Mouse (Mus musculus) forebrain, embryonic 16.5 days (tissue): ENCODE measurements at regions not wholly inside any gene's neighbourhood (a gene's known extent, or its start where the extent isn't known, plus 50 kb on each side); places are given as distances from the start of the nearest gene placed in this dataset.
"Not testable (repeated sequence)": the region's sequence is repeated elsewhere in the genome, so short reads cannot be mapped to it uniquely, and the experiment has no call there.

Experiments
- ATAC-seq: fragments of 200-750 bp; cut with Nextera tagmentation; 2 replicates; pipeline ENCODE4 v1.8.0; 2017; ENCODE audit warnings: mild to moderate bottlenecking, moderate library complexity
- H3K27ac ChIP-seq: fragments of 300-500 bp; sonication (generic); 2 replicates; pipeline ENCODE4 v1.5.1; 2014; ENCODE audit warnings: low read length, control low read depth
- H3K27me3 ChIP-seq: fragments of 300-500 bp; sonication (generic); replicated peaks from 2 replicates; pipeline ENCODE4 v1.6.1; 2014; ENCODE audit warnings: low read length; ENCODE audit not compliant: control insufficient read depth, insufficient read depth
- H3K36me3 ChIP-seq: fragments of 300-500 bp; sonication (generic); 2 replicates; pipeline ENCODE4 v1.6.1; 2014; ENCODE audit not compliant: control insufficient read depth, insufficient read depth
- H3K4me1 ChIP-seq: fragments of 300-500 bp; sonication (generic); replicated peaks from 2 replicates; pipeline ENCODE4 v1.6.1; 2014; ENCODE audit warnings: low read length; ENCODE audit not compliant: control insufficient read depth, insufficient read depth
- H3K4me2 ChIP-seq: fragments of 300-500 bp; sonication (generic); 2 replicates; pipeline ENCODE4 v1.6.1; 2014; ENCODE audit warnings: mild to moderate bottlenecking, low read length, control low read depth
- H3K4me3 ChIP-seq: fragments of 300-500 bp; sonication (generic); replicated peaks from 2 replicates; pipeline ENCODE4 v1.5.1; 2014; ENCODE audit warnings: mild to moderate bottlenecking, low read length, control low read depth
- H3K9ac ChIP-seq: fragments of 300-500 bp; sonication (generic); replicated peaks from 2 replicates; pipeline ENCODE4 v1.6.1; 2014; ENCODE audit warnings: low read depth, low read length, control low read depth
- H3K9me3 ChIP-seq: fragments of 300-500 bp; sonication (generic); 2 replicates; pipeline ENCODE4 v1.6.1; 2016; ENCODE audit warnings: low read length; ENCODE audit not compliant: control insufficient read depth
- WGBS: fragments of 180-500 bp; shearing (Covaris S2); extraction: QIAGEN DNeasy Blood & Tissue Kit; methylation state at CpG from one replicate; pipeline ENCODE4 v1.1.7; 2014; 5-methylcytosine and 5-hydroxymethylcytosine counted together

DNA sequence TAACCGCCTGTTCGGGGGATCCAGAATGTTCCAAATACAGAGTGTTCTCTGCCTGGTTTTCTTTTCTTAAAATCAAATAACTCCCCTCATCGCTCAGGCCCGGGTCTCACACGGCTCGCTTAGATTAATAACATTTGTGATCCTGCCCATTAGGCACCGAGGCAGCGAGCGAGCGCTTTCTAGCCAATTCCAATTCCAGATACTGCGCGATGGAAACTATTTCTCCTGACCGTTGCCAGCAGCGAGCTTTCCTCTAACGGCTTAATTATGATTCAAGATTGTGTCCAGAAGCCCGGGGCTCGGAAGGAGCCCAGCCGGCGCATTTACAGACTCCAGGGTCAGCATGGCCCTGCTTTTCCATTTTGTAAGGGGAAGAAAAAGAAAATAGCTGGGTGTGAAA lies 136.6 kb upstream of the Gsc start:
- WGBS, result 45% methylated on average over 19 of the region's 19 CpGs
- Histone ChIP-seq H3K4me1 (no peaks in the 10 kb centered on the region), H3K27me3 (no peaks in the 10 kb centered on the region), H3K4me2 (no peak overlapping the region), H3K36me3 (no peaks in the 10 kb centered on the region), H3K9me3 (no peaks in the 10 kb centered on the region), H3K27ac (no peak overlapping the region), H3K9ac (no peak overlapping the region), H3K4me3 (no peak overlapping the region)
- ATAC-seq, result no peak

DNA sequence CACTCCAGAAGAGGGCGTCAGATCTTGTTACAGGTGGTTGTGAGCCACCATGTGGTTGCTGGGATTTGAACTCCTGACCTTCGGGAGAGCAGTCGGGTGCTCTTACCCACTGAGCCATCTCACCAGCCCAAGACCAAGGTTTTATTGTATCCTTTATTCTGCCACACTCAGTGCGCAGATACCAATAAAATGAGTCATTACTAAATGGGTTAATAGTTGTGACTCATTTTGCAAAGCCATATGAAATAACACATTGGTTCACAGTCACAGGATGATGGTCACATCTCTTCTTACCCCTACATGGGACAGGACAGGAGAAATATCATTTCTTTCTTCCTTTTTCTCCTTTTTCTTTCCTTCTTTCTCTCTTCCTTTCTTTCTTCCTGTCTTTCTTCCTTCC lies 135.8 kb upstream of the Gsc start:
- H3K9ac ChIP-seq, H3K4me1 ChIP-seq, H3K4me3 ChIP-seq, H3K36me3 ChIP-seq, H3K27ac ChIP-seq, ATAC-seq, H3K9me3 ChIP-seq, H3K27me3 ChIP-seq, H3K4me2 ChIP-seq: not testable (repeated sequence)
- WGBS, result 90% methylated on average over 4 of the region's 4 CpGs

GRCm38 (mm10) chr12:104607410-104607809 lies 134.3 kb upstream of the Gsc start:
- WGBS, result 61% methylated on average over 5 of the region's 5 CpGs
- no peaks in the 10 kb centered on the region for H3K36me3 ChIP-seq

GRCm38 (mm10) chr12:104605535-104606399 lies 132.6 kb upstream of the Gsc start:
- H3K27ac ChIP-seq, result no peak overlapping the region
- H3K9me3 ChIP-seq, result no peaks in the 10 kb centered on the region
- no peak overlapping the region for H3K9ac ChIP-seq
- H3K4me1 ChIP-seq, result no peaks in the 10 kb centered on the region
- H3K36me3 ChIP-seq, result no peaks in the 10 kb centered on the region
- H3K4me2 ChIP-seq, result no peak overlapping the region
- no peaks in the 10 kb centered on the region for H3K27me3 ChIP-seq
- H3K4me3 ChIP-seq, result no peak overlapping the region
- no peak for ATAC-seq
- WGBS, result 83% methylated on average over 24 of the region's 24 CpGs

More at GRCm38 (mm10) chr12:104607410-104607809, 134.3 kb upstream of the Gsc start:
- no peaks in the 10 kb centered on the region for H3K4me1 ChIP-seq
- no peak overlapping the region for H3K9ac ChIP-seq
- H3K27ac ChIP-seq, result no peak overlapping the region
- no peak for ATAC-seq
- H3K4me3 ChIP-seq, result no peak overlapping the region
- no peak overlapping the region for H3K4me2 ChIP-seq
- no peaks in the 10 kb centered on the region for H3K27me3 ChIP-seq
- no peaks in the 10 kb centered on the region for H3K9me3 ChIP-seq

DNA sequence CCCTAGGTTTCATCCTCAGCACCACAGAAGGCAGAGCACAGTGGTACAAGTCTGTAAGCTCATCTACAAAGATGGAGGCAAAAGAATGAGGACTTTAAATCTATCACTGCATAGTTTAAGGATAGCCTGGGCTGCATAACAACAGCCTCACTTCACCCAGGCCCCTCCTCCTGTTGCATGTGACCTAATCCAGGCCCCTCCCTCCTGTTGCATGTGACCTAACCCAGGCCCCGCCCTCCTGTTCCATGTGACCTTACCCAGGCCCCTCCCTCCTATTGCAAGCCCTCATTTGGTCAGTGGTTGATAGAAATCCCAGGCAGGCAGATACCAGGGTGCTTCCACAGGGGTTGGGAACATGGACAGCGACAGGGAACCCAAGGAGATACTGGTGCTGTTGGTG lies 124.9 kb upstream of the Gsc start:
- Histone ChIP-seq H3K4me1 (peaks cover 9% of the 10 kb centered on the region), H3K4me3 (no peak overlapping the region), H3K36me3 (no peaks in the 10 kb centered on the region), H3K27ac (no peak overlapping the region), H3K27me3 (peaks cover 5% of the 10 kb centered on the region), H3K9me3 (no peaks in the 10 kb centered on the region), H3K4me2 (no peak overlapping the region), H3K9ac (no peak overlapping the region)
- WGBS, result 67% methylated on average over 2 of the region's 2 CpGs
- ATAC-seq, result no peak

- Histone ChIP-seq H3K36me3 (no peaks in the 10 kb centered on the region), H3K4me3 (no peak overlapping the region), H3K27me3 (peaks cover 7% of the 10 kb centered on the region), H3K4me1 (peaks cover 18% of the 10 kb centered on the region), H3K9ac (peak overlapping the region; percentile 1; the same call in 1 of the 2 replicates), H3K27ac (0 out of 2 replicates have a peak overlapping the region, but pooled peaks have one; percentile 11), H3K4me2 (peak overlapping the region; percentile 18), H3K9me3 (no peaks in the 10 kb centered on the region)
- WGBS, result 18% methylated on average over 19 of the region's 19 CpGs
- ATAC-seq, result peak; percentile 90
Observed at GRCm38 (mm10) chr12:104593526-104594155, 120.5 kb upstream of the Gsc start.

DNA sequence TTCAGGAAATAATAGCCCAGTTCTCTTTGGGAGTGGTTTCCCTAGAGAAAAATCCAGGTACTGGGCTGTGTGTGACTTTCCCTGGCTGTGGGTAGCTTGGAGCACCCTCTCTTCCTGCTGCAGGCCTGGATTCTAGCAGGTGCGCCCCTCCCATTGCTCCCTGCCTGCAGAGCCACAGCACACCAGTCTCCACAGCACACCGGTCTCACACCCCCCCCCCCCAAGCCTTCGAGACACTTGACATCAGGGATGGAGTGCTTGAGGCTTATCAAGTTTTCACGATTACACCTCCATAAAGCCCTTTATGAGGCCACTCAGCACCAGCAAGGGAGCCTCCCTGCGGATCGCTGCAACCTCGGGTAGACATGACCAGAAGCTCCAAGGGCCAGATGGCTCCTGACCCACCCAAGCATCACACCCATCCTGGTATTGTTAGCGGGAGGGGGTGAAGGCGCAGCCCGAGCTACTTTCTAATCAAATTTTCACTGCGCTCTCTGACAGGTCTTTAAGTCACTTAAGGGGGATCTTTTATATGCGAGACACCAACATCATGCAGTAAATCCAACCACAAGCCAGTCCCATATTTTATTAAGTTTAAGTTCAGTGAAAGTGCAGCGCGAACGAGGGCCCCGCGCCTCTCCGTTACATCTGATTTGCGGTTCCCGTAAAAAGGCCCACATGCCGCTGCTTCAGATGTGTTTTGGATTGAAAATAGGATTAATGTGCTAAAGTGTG lies 119.8 kb upstream of the Gsc start:
- ATAC-seq, result peak; percentile 23
- WGBS, result 25% methylated on average over 21 of the region's 21 CpGs
- H3K27ac ChIP-seq, result no peak overlapping the region

GRCm38 (mm10) chr12:104591571-104591970 lies 118.4 kb upstream of the Gsc start:
- no peak for ATAC-seq
- peaks cover 5% of the 10 kb centered on the region for H3K27me3 ChIP-seq
- 56% methylated on average over 7 of the region's 7 CpGs for WGBS
- H3K9ac ChIP-seq, result no peak overlapping the region
- peaks cover 18% of the 10 kb centered on the region for H3K4me1 ChIP-seq
- no peak overlapping the region for H3K27ac ChIP-seq
- H3K4me3 ChIP-seq, result no peak overlapping the region
- H3K9me3 ChIP-seq, result no peaks in the 10 kb centered on the region
- H3K36me3 ChIP-seq, result no peaks in the 10 kb centered on the region
- no peak overlapping the region for H3K4me2 ChIP-seq

More for the DNA sequence above, 119.8 kb upstream of the Gsc start:
- H3K4me2 ChIP-seq, result peak overlapping the region; percentile 18
- H3K9ac ChIP-seq, result peak overlapping the region; percentile 1; the same call in 1 of the 2 replicates
- H3K9me3 ChIP-seq, result no peaks in the 10 kb centered on the region
- H3K27me3 ChIP-seq, result peaks cover 5% of the 10 kb centered on the region
- H3K4me1 ChIP-seq, result peaks cover 18% of the 10 kb centered on the region
- no peaks in the 10 kb centered on the region for H3K36me3 ChIP-seq
- no peak overlapping the region for H3K4me3 ChIP-seq

DNA sequence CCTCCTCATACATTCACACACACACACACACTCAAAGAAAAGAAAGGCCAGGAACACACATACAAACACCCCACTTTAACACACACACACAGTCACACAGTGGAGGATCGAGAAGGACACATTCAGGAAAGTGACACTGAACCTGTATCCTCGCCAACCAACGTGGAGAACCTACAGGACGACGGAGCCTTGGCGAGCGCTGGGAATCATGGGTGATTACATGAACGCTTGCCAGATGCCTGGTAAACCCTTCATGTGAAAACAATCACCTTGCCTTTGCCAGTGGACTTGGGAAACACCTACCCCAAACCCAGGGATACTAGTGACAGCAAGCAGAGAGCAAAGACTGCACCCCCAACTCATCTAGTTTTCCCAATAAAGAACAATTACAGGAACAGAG lies 117.2 kb upstream of the Gsc start:
- 83% methylated on average over 8 of the region's 8 CpGs for WGBS

More for the DNA sequence above, 117.2 kb upstream of the Gsc start:
- Histone ChIP-seq H3K9me3 (no peaks in the 10 kb centered on the region), H3K4me2 (no peak overlapping the region), H3K27ac (no peak overlapping the region), H3K4me3 (no peak overlapping the region), H3K4me1 (peaks cover 18% of the 10 kb centered on the region), H3K9ac (no peak overlapping the region), H3K27me3 (peaks cover 2% of the 10 kb centered on the region; the same call in 1 of the 2 replicates), H3K36me3 (no peaks in the 10 kb centered on the region)
- no peak for ATAC-seq
